Mouse (Mus musculus) olfactory bulb, adult 2 months (tissue): ENCODE results near the gene Nkx2-3. TPM values are rescaled to one million over a fixed set of nuclear protein-coding genes. Genes with fewer than 3 reads are reported as not detected.

Experiments used
- H3K27ac ChIP-seq: fragments of 200-500 bp; 2 replicates; pipeline ENCODE4 v1.5.1; 2012; ENCODE audit warnings: low read depth, low read length; ENCODE audit not compliant: insufficient read depth
- H3K4me1 ChIP-seq: fragments of 200-500 bp; 2 replicates; pipeline ENCODE4 v1.6.1; 2012; ENCODE audit warnings: low read length; ENCODE audit not compliant: control insufficient read depth, insufficient read depth
- H3K4me3 ChIP-seq: fragments of 200-500 bp; 2 replicates; pipeline ENCODE4 v1.5.1; 2012; ENCODE audit warnings: mild to moderate bottlenecking, low read depth, low read length, moderate library complexity; ENCODE audit not compliant: insufficient read depth
- CTCF ChIP-seq: fragments of 200-500 bp; IDR thresholded peaks from 2 replicates; pipeline ENCODE4 v1.5.1; 2012; ENCODE audit warnings: low read depth, mild to moderate bottlenecking, low read length, moderate library complexity; ENCODE audit not compliant: insufficient read depth
- POLR2A ChIP-seq: fragments of 200-500 bp; IDR thresholded peaks from 2 replicates; pipeline ENCODE4 v1.6.1; 2012; ENCODE audit warnings: mild to moderate bottlenecking, low read depth, low read length, moderate library complexity; ENCODE audit not compliant: insufficient read depth
- WGBS: fragments of 180-500 bp; shearing (Covaris S2); methylation state at CpG from one replicate; pipeline ENCODE4 v1.1.7; 2018; 5-methylcytosine and 5-hydroxymethylcytosine counted together
- polyA plus RNA-seq: library from polyadenylated mRNA; stranded (reverse); fragments of >200 nt; gene quantifications from 2 replicates; pipeline ENCODE4 v1.2.4, GENCODE M21; 2012; ENCODE audit warnings: low replicate concordance; ENCODE audit not compliant: missing spikeins, insufficient read depth, insufficient read length

The Nkx2-3 gene
- polyA plus RNA-seq, 1 experiment: not detected

DNA sequence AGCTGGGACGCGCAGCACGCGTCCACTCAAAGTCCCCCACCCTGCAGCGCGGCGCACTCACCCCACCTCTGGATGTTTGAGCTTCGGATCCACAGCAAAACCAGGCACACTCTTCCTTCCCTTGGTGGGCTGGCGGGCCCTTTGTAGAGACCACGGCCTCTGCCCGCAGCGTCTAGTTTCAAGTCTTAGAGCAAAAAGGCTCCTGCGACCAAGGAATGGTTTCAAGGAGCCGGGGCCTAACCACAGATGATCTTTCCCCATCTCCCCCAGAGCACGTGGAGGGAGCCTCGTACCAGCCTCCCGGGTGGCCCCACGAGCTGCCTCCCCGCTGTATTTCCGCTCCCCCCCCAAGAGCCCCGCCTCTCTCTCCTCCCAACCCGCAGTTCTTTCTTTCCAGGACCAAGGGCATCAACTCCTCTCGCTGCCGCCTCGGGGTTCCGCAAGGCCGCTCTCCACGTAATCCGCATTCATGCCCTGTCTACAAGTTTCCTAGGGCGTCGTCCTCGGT, 1.7 kb upstream of the Nkx2-3 start:
- Histone ChIP-seq H3K27ac (no peak overlapping the region), H3K4me3 (no peak overlapping the region), H3K4me1 (peaks cover 11% of the 10 kb centered on the region)
- TF ChIP-seq CTCF (no peak), POLR2A (no peak)
- 12% methylated on average over 32 of the region's 32 CpGs for WGBS

GRCm38 (mm10) chr19:43611110-43611509, 1.0 kb upstream of the Nkx2-3 start:
- WGBS: 56% methylated on average over 8 of the region's 8 CpGs
- Histone ChIP-seq H3K4me1 (peaks cover 14% of the 10 kb centered on the region), H3K4me3 (no peak overlapping the region), H3K27ac (no peak overlapping the region)
- TF ChIP-seq CTCF: no peak
- no peak for TF ChIP-seq POLR2A

GRCm38 (mm10) chr19:43611561-43611960, 564 bp upstream of the Nkx2-3 start:
- H3K4me1 ChIP-seq: peaks cover 17% of the 10 kb centered on the region
- H3K4me3 ChIP-seq: no peak overlapping the region
- no peak overlapping the region for H3K27ac ChIP-seq
- WGBS: 46% methylated on average over 12 of the region's 12 CpGs
- TF ChIP-seq CTCF (no peak), POLR2A (no peak)

- WGBS: 2% methylated on average over 23 of the region's 23 CpGs
- TF ChIP-seq POLR2A (no peak), CTCF (no peak)
- no peak overlapping the region for H3K4me3 ChIP-seq
Observed at GRCm38 (mm10) chr19:43612501-43612971, 411 bp downstream of the Nkx2-3 start.

GRCm38 (mm10) chr19:43613293-43614130, 1.4 kb downstream of the Nkx2-3 start:
- H3K4me3 ChIP-seq: no peak overlapping the region
- H3K27ac ChIP-seq: no peak overlapping the region
- 19% methylated on average over 26 of the region's 26 CpGs for WGBS
- peaks cover 17% of the 10 kb centered on the region for H3K4me1 ChIP-seq
- TF ChIP-seq POLR2A: no peak
- no peak for TF ChIP-seq CTCF

More at GRCm38 (mm10) chr19:43612501-43612971, 411 bp downstream of the Nkx2-3 start:
- Histone ChIP-seq H3K27ac (no peak overlapping the region), H3K4me1 (peaks cover 17% of the 10 kb centered on the region)

- H3K27ac ChIP-seq: no peak overlapping the region
- TF ChIP-seq CTCF: no peak
- no peak for TF ChIP-seq POLR2A
- H3K4me3 ChIP-seq: 0 out of 2 replicates have a peak overlapping the region, but pooled peaks have one; percentile 1
- 1% methylated on average over 92 of the region's 92 CpGs for WGBS
- H3K4me1 ChIP-seq: peaks cover 17% of the 10 kb centered on the region
Observed at GRCm38 (mm10) chr19:43614341-43615073, 2.4 kb downstream of the Nkx2-3 start.

DNA sequence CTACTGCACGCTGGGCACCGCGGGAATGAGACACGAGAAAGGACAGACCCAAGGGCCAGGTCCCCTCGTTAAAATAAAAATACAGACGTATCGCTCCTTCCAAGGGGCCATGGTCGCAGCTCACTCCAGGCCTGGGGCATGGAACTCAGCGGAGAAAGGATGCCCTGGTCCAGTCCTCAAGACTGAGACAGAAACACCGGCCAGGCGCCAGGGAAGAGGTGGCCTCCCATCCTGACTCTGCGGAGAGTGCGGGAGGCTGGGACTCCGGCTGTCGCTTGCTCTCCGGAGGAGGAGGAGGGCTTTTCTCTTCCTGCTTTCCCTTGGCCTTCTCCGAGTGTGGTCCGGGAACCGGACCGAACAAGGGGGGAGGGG, 2.9 kb downstream of the Nkx2-3 start:
- Histone ChIP-seq H3K4me3 (no peak overlapping the region), H3K4me1 (peaks cover 17% of the 10 kb centered on the region), H3K27ac (no peak overlapping the region)
- TF ChIP-seq POLR2A (no peak), CTCF (no peak)
- 2% methylated on average over 20 of the region's 20 CpGs for WGBS

GRCm38 (mm10) chr19:43615571-43616414, 3.7 kb downstream of the Nkx2-3 start:
- 3% methylated on average over 34 of the region's 34 CpGs for WGBS
- no peak overlapping the region for H3K27ac ChIP-seq
- no peak for TF ChIP-seq CTCF
- no peak for TF ChIP-seq POLR2A
- H3K4me3 ChIP-seq: no peak overlapping the region
- H3K4me1 ChIP-seq: peaks cover 17% of the 10 kb centered on the region
